Mouse (Mus musculus) megakaryocyte progenitor cell, adult 5-6 weeks (primary cell): ENCODE data around the gene Nipal1. TPM values are rescaled to one million over a fixed set of nuclear protein-coding genes. Genes with fewer than 3 reads are reported as not detected.

Experiments used
- ATAC-seq: replicated peaks from 2 replicates; pipeline ENCODE4 v1.8.0; 2016; ENCODE audit warnings: mild to moderate bottlenecking, moderate TSS enrichment, inconsistent platforms; ENCODE audit not compliant: poor library complexity
- total RNA-seq, 2 experiments: library from RNA; stranded (forward) in 1 of 2; stranded (reverse) in 1 of 2; fragments of 157-497, 149-512 nt in 1 of 2; fragments of 200-1000 nt in 1 of 2; gene quantifications; 2 replicates each; pipeline versions ENCODE4 v1.2.3 to v1.2.4; 2015 to 2017

Nipal1 gene
- total RNA-seq, 2 experiments from 2014 or later, result not detected

GRCm38 (mm10) chr5:72664126-72664525, 16.5 kb downstream of the Nipal1 start:
- no peak for ATAC-seq

GRCm38 (mm10) chr5:72664854-72665253, 17.3 kb downstream of the Nipal1 start:
- ATAC-seq, result 0 out of 2 replicates have a peak, but pooled peaks have one; percentile 13

- ATAC-seq, result peak; percentile 71
Measured at GRCm38 (mm10) chr5:72665281-72665680, 17.7 kb downstream of the Nipal1 start.

GRCm38 (mm10) chr5:72666428-72666827, 18.8 kb downstream of the Nipal1 start:
- no peak for ATAC-seq

GRCm38 (mm10) chr5:72668351-72668750, 20.8 kb downstream of the Nipal1 start:
- no peak for ATAC-seq

- ATAC-seq, result no peak
Measured at GRCm38 (mm10) chr5:72671017-72671699, 23.6 kb downstream of the Nipal1 start.

- ATAC-seq, result no peak
Measured at GRCm38 (mm10) chr5:72674994-72675542, 27.5 kb downstream of the Nipal1 start.

- ATAC-seq, result no peak
Measured at GRCm38 (mm10) chr5:72681451-72681850, 33.9 kb downstream of the Nipal1 start.

GRCm38 (mm10) chr5:72689556-72689955, 42.0 kb downstream of the Nipal1 start:
- ATAC-seq, result no peak

- no peak for ATAC-seq
Measured at GRCm38 (mm10) chr5:72690516-72690915, 42.9 kb downstream of the Nipal1 start.

GRCm38 (mm10) chr5:72694684-72695083, 47.1 kb downstream of the Nipal1 start:
- no peak for ATAC-seq

- ATAC-seq, result no peak
Measured at GRCm38 (mm10) chr5:72696491-72696890, 48.9 kb downstream of the Nipal1 start.

GRCm38 (mm10) chr5:72698343-72698742, 50.7 kb downstream of the Nipal1 start:
- no peak for ATAC-seq

- no peak for ATAC-seq
Measured at GRCm38 (mm10) chr5:72698818-72699499, 51.4 kb downstream of the Nipal1 start.

GRCm38 (mm10) chr5:72699500-72699818, 51.9 kb downstream of the Nipal1 start:
- no peak for ATAC-seq

GRCm38 (mm10) chr5:72702202-72702601, 54.6 kb downstream of the Nipal1 start:
- ATAC-seq, result no peak

- ATAC-seq, result no peak
Measured at GRCm38 (mm10) chr5:72706095-72706494, 58.5 kb downstream of the Nipal1 start.

GRCm38 (mm10) chr5:72706722-72707121, 59.1 kb downstream of the Nipal1 start:
- no peak for ATAC-seq

- ATAC-seq, result no peak
Measured at GRCm38 (mm10) chr5:72709451-72709850, 61.9 kb downstream of the Nipal1 start.

- ATAC-seq, result no peak
Measured at GRCm38 (mm10) chr5:72709976-72710375, 62.4 kb downstream of the Nipal1 start.

- ATAC-seq, result peak; percentile 91
Measured at GRCm38 (mm10) chr5:72710572-72711278, 63.1 kb downstream of the Nipal1 start.

- ATAC-seq, result peak; percentile 60
Measured at GRCm38 (mm10) chr5:72720587-72720986, 73.0 kb downstream of the Nipal1 start.
